Mouse (Mus musculus) urinary bladder, postnatal 36 days (tissue): ENCODE measurements around the gene Rasd2.
A peak's percentile ranks its signal among the peaks of the same experiment; 100 is the strongest.

Experiments
- DNase-seq, 2 experiments: peaks; one replicate each; pipeline ENCODE4 v3.0.0; 2022; ENCODE audit warnings: low spot score in 2 of 2, mixed read lengths in 1 of 2

The Rasd2 gene

GRCm38 (mm10) chr8:75213686-75214085, at the start of gene Rasd2:
Rasd2 (plus strand) TSS chr8:75213944.
- no peak for DNase-seq

- DNase-seq, result no peak
Measured at GRCm38 (mm10) chr8:75169363-75169762, 44.4 kb upstream of the Rasd2 start.

GRCm38 (mm10) chr8:75172009-75172685, 41.6 kb upstream of the Rasd2 start:
- no peak for DNase-seq

- DNase-seq, result no peak
Measured at GRCm38 (mm10) chr8:75193022-75193421, 20.7 kb upstream of the Rasd2 start.

GRCm38 (mm10) chr8:75194473-75195071, 19.2 kb upstream of the Rasd2 start:
- DNase-seq, result no peak

GRCm38 (mm10) chr8:75197170-75197569, 16.6 kb upstream of the Rasd2 start:
- no peak for DNase-seq

GRCm38 (mm10) chr8:75197862-75198261, 15.9 kb upstream of the Rasd2 start:
- DNase-seq, result no peak

- no peak for DNase-seq
Measured at GRCm38 (mm10) chr8:75198300-75198699, 15.4 kb upstream of the Rasd2 start.

- DNase-seq, result no peak
Measured at GRCm38 (mm10) chr8:75198988-75199765, 14.6 kb upstream of the Rasd2 start.

GRCm38 (mm10) chr8:75199914-75200313, 13.8 kb upstream of the Rasd2 start:
- DNase-seq, result no peak

- no peak for DNase-seq
Measured at GRCm38 (mm10) chr8:75202041-75202656, 11.6 kb upstream of the Rasd2 start.

GRCm38 (mm10) chr8:75202913-75203312, 10.8 kb upstream of the Rasd2 start:
- DNase-seq, result no peak

GRCm38 (mm10) chr8:75203420-75203819, 10.3 kb upstream of the Rasd2 start:
- no peak for DNase-seq

GRCm38 (mm10) chr8:75204190-75204868, 9.4 kb upstream of the Rasd2 start:
- DNase-seq, result no peak

- DNase-seq, result peak in 1 of 2 experiments; percentile 38
Measured at GRCm38 (mm10) chr8:75211461-75211860, 2.3 kb upstream of the Rasd2 start.

- DNase-seq, result peak; percentile 84 to 85
Measured at GRCm38 (mm10) chr8:75212631-75213306, 975 bp upstream of the Rasd2 start.

GRCm38 (mm10) chr8:75213307-75213651, 465 bp upstream of the Rasd2 start:
- DNase-seq, result no peak

- DNase-seq, result peak in 1 of 2 experiments; percentile 19
Measured at GRCm38 (mm10) chr8:75215046-75215445, 1.3 kb downstream of the Rasd2 start.

- DNase-seq, result peak in 1 of 2 experiments; percentile 14
Measured at GRCm38 (mm10) chr8:75215931-75216330, 2.2 kb downstream of the Rasd2 start.

- DNase-seq, result no peak
Measured at GRCm38 (mm10) chr8:75216886-75217285, 3.1 kb downstream of the Rasd2 start.

GRCm38 (mm10) chr8:75217969-75218368, 4.2 kb downstream of the Rasd2 start:
- DNase-seq, result peak; percentile 42 to 45
